In the genomic region with DNA sequence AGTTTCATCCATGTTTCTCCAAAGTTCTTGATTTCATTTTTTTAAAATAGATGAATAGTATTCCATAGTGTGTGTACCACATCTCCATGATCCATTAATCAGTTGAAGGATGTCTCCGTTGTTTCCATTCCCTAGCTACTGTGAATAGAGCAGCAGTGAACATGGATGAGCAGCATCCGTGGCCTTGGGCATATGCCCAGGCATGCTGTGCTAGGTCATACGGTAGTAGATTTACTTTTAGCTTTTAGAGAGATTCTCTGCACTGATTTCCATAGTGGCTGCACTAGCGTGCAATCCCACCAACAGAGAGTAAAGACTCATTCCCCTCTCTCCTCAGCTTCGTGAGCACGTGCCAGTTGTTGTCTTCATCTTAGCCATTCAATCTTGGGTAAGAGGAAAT, we compare ENCODE assay signal across 25 mouse cellular contexts.
"Had no signal": no experiment of that assay in that cellular context is flagged by ENCODE, and none has a peak within 500 bp of the region (broad histone marks: within the 10 kb centered on the region; RNA-seq: fewer than 3 reads in every experiment).

No protein-coding gene starts in this region.

- ATAC-seq: inflammation-experienced regulatory T-cells, adult 6 months; intestine, postnatal 0 days; liver, postnatal 0 days had no signal

- H3K9ac ChIP-seq: heart, embryonic 12.5 days; hindbrain, embryonic 13.5 days; hindbrain, embryonic 15.5 days; intestine, embryonic 15.5 days; limb, embryonic 12.5 days; liver, embryonic 13.5 days; liver, embryonic 15.5 days; liver, postnatal 0 days had no signal

- H3K36me3 ChIP-seq: heart, embryonic 10.5 days; heart, embryonic 12.5 days; hindbrain, embryonic 10.5 days; hindbrain, embryonic 13.5 days; hindbrain, embryonic 15.5 days; intestine, embryonic 15.5 days; limb, embryonic 10.5 days; limb, embryonic 12.5 days; liver, embryonic 13.5 days; liver, embryonic 15.5 days had no signal

- H3K27ac ChIP-seq: heart, embryonic 10.5 days; hindbrain, embryonic 10.5 days; hindbrain, embryonic 13.5 days; hindbrain, embryonic 15.5 days; intestine, embryonic 15.5 days; layer of hippocampus, adult 2 months; limb, embryonic 10.5 days; limb, embryonic 12.5 days; liver, embryonic 13.5 days; liver, embryonic 15.5 days had no signal

- H3K9me3 ChIP-seq: heart, embryonic 10.5 days; hindbrain, embryonic 10.5 days; hindbrain, embryonic 13.5 days; hindbrain, embryonic 15.5 days; intestine, embryonic 15.5 days; limb, embryonic 10.5 days; limb, embryonic 12.5 days; liver, embryonic 13.5 days; liver, embryonic 15.5 days had no signal

- DNase-seq: gastrocnemius, postnatal 14 days; heart, adult 18-20 months; heart, postnatal 10 days; heart, postnatal 4 days; kidney, adult 18-20 months; kidney, adult 8-10 months; kidney, postnatal 10 days; kidney, postnatal 25 days; kidney, postnatal 4 days; liver; liver, embryonic 13.5 days; liver, postnatal 0 days had no signal

- H3K27me3 ChIP-seq: heart, embryonic 12.5 days; hindbrain, embryonic 13.5 days; hindbrain, embryonic 15.5 days; intestine, embryonic 15.5 days; limb, embryonic 12.5 days; liver, embryonic 13.5 days; liver, embryonic 15.5 days had no signal

- H3K4me1 ChIP-seq: heart, embryonic 10.5 days; heart, embryonic 12.5 days; hindbrain, embryonic 10.5 days; hindbrain, embryonic 13.5 days; hindbrain, embryonic 15.5 days; intestine, embryonic 15.5 days; liver, embryonic 13.5 days; liver, embryonic 15.5 days had no signal

- H3K4me2 ChIP-seq: heart, embryonic 12.5 days; hindbrain, embryonic 13.5 days; hindbrain, embryonic 15.5 days; intestine, embryonic 15.5 days; limb, embryonic 12.5 days; liver, embryonic 11.5 days; liver, embryonic 13.5 days; liver, embryonic 15.5 days had no signal

- H3K4me3 ChIP-seq: heart, embryonic 10.5 days; heart, embryonic 12.5 days; hindbrain, embryonic 10.5 days; hindbrain, embryonic 13.5 days; hindbrain, embryonic 15.5 days; intestine, embryonic 15.5 days; layer of hippocampus, adult 2 months; limb, embryonic 10.5 days; limb, embryonic 12.5 days; liver, embryonic 13.5 days; liver, embryonic 15.5 days had no signal
